Mouse (Mus musculus): Measurements from ENCODE around the gene Plekhg6. TPM values are rescaled to one million over a fixed set of nuclear protein-coding genes. Genes with fewer than 3 reads are reported as not detected.

Gene Plekhg6
- polyA plus RNA-seq, 1 experiment from 2014 or later = 31.4 TPM

- H3K27ac ChIP-seq (ENCODE audit: low read depth, low read length) = no peak overlapping the region
- no peaks in the 10 kb centered on the region for H3K9me3 ChIP-seq (ENCODE audit: control insufficient read depth)
- no peak for ATAC-seq
- no peak overlapping the region for H3K4me3 ChIP-seq (ENCODE audit: low read depth, low read length)
- peaks cover 16% of the 10 kb centered on the region for H3K4me1 ChIP-seq (replicated peaks; ENCODE audit: control insufficient read depth, insufficient read depth, low read length)
- 27% methylated on average over 8 of the region's 8 CpGs for WGBS
- no peaks in the 10 kb centered on the region for H3K27me3 ChIP-seq (replicated peaks; ENCODE audit: control insufficient read depth, insufficient read depth, low read length)
- peaks cover 51% of the 10 kb centered on the region for H3K36me3 ChIP-seq (ENCODE audit: control insufficient read depth, insufficient read depth)
- TF ChIP-seq CTCF (IDR thresholded peaks at IDR 0.05; ENCODE audit: low read depth) = no peak
- no peak overlapping the region for H3K9ac ChIP-seq (ENCODE audit: low read depth, low read length)
- H3K4me2 ChIP-seq (replicated peaks; ENCODE audit: low read depth) = no peak overlapping the region
Observed at GRCm38 (mm10) chr6:125356264-125356663, 24.3 kb downstream of the Plekhg6 start.

- Histone ChIP-seq H3K4me2 (replicated peaks; ENCODE audit: low read depth) (peak overlapping the region; percentile 81), H3K27ac (ENCODE audit: low read depth, low read length) (peak overlapping the region; percentile 68), H3K9ac (ENCODE audit: low read depth, low read length) (peak overlapping the region; percentile 23; the same call in 1 of the 2 replicates), H3K9me3 (ENCODE audit: control insufficient read depth) (no peaks in the 10 kb centered on the region), H3K36me3 (ENCODE audit: control insufficient read depth, insufficient read depth) (peaks cover 41% of the 10 kb centered on the region), H3K4me3 (ENCODE audit: low read depth, low read length) (no peak overlapping the region), H3K27me3 (replicated peaks; ENCODE audit: control insufficient read depth, insufficient read depth, low read length) (no peaks in the 10 kb centered on the region), H3K4me1 (replicated peaks; ENCODE audit: control insufficient read depth, insufficient read depth, low read length) (peaks cover 17% of the 10 kb centered on the region)
- WGBS = 13% methylated on average over 10 of the region's 10 CpGs
- TF ChIP-seq CTCF (IDR thresholded peaks at IDR 0.05; ENCODE audit: low read depth) = no peak
- ATAC-seq = no peak
Observed at GRCm38 (mm10) chr6:125355197-125355741, 25.3 kb downstream of the Plekhg6 start.

GRCm38 (mm10) chr6:125354352-125355151 is 26.0 kb downstream of the Plekhg6 start:
- Histone ChIP-seq H3K27me3 (replicated peaks; ENCODE audit: control insufficient read depth, insufficient read depth, low read length) (no peaks in the 10 kb centered on the region), H3K27ac (ENCODE audit: low read depth, low read length) (peak overlapping the region; percentile 68), H3K4me3 (ENCODE audit: low read depth, low read length) (0 out of 2 replicates have a peak overlapping the region, but pooled peaks have one; percentile 9), H3K4me2 (replicated peaks; ENCODE audit: low read depth) (peak overlapping the region; percentile 81), H3K9ac (ENCODE audit: low read depth, low read length) (peak overlapping the region; percentile 23; the same call in 1 of the 2 replicates), H3K9me3 (ENCODE audit: control insufficient read depth) (no peaks in the 10 kb centered on the region), H3K36me3 (ENCODE audit: control insufficient read depth, insufficient read depth) (peaks cover 37% of the 10 kb centered on the region), H3K4me1 (replicated peaks; ENCODE audit: control insufficient read depth, insufficient read depth, low read length) (peaks cover 17% of the 10 kb centered on the region)
- peak; percentile 20; the same call in 1 of the 2 replicates for ATAC-seq
- WGBS = 12% methylated on average over 14 of the region's 14 CpGs
- no peak for TF ChIP-seq CTCF (IDR thresholded peaks at IDR 0.05; ENCODE audit: low read depth)

GRCm38 (mm10) chr6:125353655-125354054 is 26.9 kb downstream of the Plekhg6 start:
- 70% methylated on average over 4 of the region's 4 CpGs for WGBS
- peaks cover 19% of the 10 kb centered on the region for H3K4me1 ChIP-seq (replicated peaks; ENCODE audit: control insufficient read depth, insufficient read depth, low read length)
- H3K4me3 ChIP-seq (ENCODE audit: low read depth, low read length) = no peak overlapping the region

GRCm38 (mm10) chr6:125353221-125353620 is 27.4 kb downstream of the Plekhg6 start:
- TF ChIP-seq CTCF (IDR thresholded peaks at IDR 0.05; ENCODE audit: low read depth) = no peak
- Histone ChIP-seq H3K27ac (ENCODE audit: low read depth, low read length) (no peak overlapping the region), H3K9me3 (ENCODE audit: control insufficient read depth) (no peaks in the 10 kb centered on the region), H3K4me1 (replicated peaks; ENCODE audit: control insufficient read depth, insufficient read depth, low read length) (peaks cover 19% of the 10 kb centered on the region), H3K4me3 (ENCODE audit: low read depth, low read length) (no peak overlapping the region), H3K36me3 (ENCODE audit: control insufficient read depth, insufficient read depth) (peaks cover 23% of the 10 kb centered on the region), H3K27me3 (replicated peaks; ENCODE audit: control insufficient read depth, insufficient read depth, low read length) (no peaks in the 10 kb centered on the region), H3K4me2 (replicated peaks; ENCODE audit: low read depth) (peak overlapping the region; percentile 81), H3K9ac (ENCODE audit: low read depth, low read length) (no peak overlapping the region)
- WGBS = 77% methylated on average over 11 of the region's 11 CpGs
- no peak for ATAC-seq

More at GRCm38 (mm10) chr6:125353655-125354054, 26.9 kb downstream of the Plekhg6 start:
- Histone ChIP-seq H3K9ac (ENCODE audit: low read depth, low read length) (no peak overlapping the region), H3K27me3 (replicated peaks; ENCODE audit: control insufficient read depth, insufficient read depth, low read length) (no peaks in the 10 kb centered on the region), H3K27ac (ENCODE audit: low read depth, low read length) (peak overlapping the region; percentile 68; the same call in 1 of the 2 replicates), H3K4me2 (replicated peaks; ENCODE audit: low read depth) (peak overlapping the region; percentile 81), H3K36me3 (ENCODE audit: control insufficient read depth, insufficient read depth) (peaks cover 28% of the 10 kb centered on the region), H3K9me3 (ENCODE audit: control insufficient read depth) (no peaks in the 10 kb centered on the region)
- TF ChIP-seq CTCF (IDR thresholded peaks at IDR 0.05; ENCODE audit: low read depth) = no peak
- no peak for ATAC-seq

- no peak for ATAC-seq
- no peak overlapping the region for H3K27ac ChIP-seq (ENCODE audit: low read depth, low read length)
- H3K4me3 ChIP-seq (ENCODE audit: low read depth, low read length) = no peak overlapping the region
- no peaks in the 10 kb centered on the region for H3K27me3 ChIP-seq (replicated peaks; ENCODE audit: control insufficient read depth, insufficient read depth, low read length)
- H3K9ac ChIP-seq (ENCODE audit: low read depth, low read length) = no peak overlapping the region
- 50% methylated on average over 4 of the region's 4 CpGs for WGBS
- H3K4me1 ChIP-seq (replicated peaks; ENCODE audit: control insufficient read depth, insufficient read depth, low read length) = peaks cover 19% of the 10 kb centered on the region
- peaks cover 19% of the 10 kb centered on the region for H3K36me3 ChIP-seq (ENCODE audit: control insufficient read depth, insufficient read depth)
- no peaks in the 10 kb centered on the region for H3K9me3 ChIP-seq (ENCODE audit: control insufficient read depth)
- no peak for TF ChIP-seq CTCF (IDR thresholded peaks at IDR 0.05; ENCODE audit: low read depth)
- H3K4me2 ChIP-seq (replicated peaks; ENCODE audit: low read depth) = peak overlapping the region; percentile 81
Observed at GRCm38 (mm10) chr6:125352811-125353210, 27.8 kb downstream of the Plekhg6 start.

Measured in intestine, postnatal 0 days (tissue).